Mouse (Mus musculus) heart, adult 2 months (tissue): ENCODE measurements at regions not wholly inside any gene's neighbourhood (a gene's known extent, or its start where the extent isn't known, plus 50 kb on each side); places are given as distances from the start of the nearest gene placed in this dataset.

ENCODE experiments used
- DNase-seq, 2 experiments: peaks; one replicate each; pipeline ENCODE4 v3.0.0; 2021
- H3K27ac ChIP-seq: fragments of 200-600 bp; 2 replicates; pipeline ENCODE4 v1.8.1; 2022
- H3K27me3 ChIP-seq: fragments of 200-500 bp; 2 replicates; pipeline ENCODE4 v1.6.1; 2012; ENCODE audit warnings: mild to moderate bottlenecking, low read length, inconsistent platforms, mixed read lengths; ENCODE audit not compliant: control insufficient read depth, insufficient read depth
- H3K36me3 ChIP-seq: fragments of 200-500 bp; 2 replicates; pipeline ENCODE4 v1.6.1; 2012; ENCODE audit warnings: low read length, inconsistent platforms; ENCODE audit not compliant: control insufficient read depth, insufficient read depth
- H3K4me1 ChIP-seq: fragments of 200-500 bp; 2 replicates; pipeline ENCODE4 v1.6.1; 2011; ENCODE audit warnings: low read length; ENCODE audit not compliant: control insufficient read depth, insufficient read depth
- H3K4me3 ChIP-seq: fragments of 200-600 bp; 2 replicates; pipeline ENCODE4 v1.8.1; 2022
- H3K79me2 ChIP-seq: fragments of 200-500 bp; replicated peaks from 2 replicates; pipeline ENCODE4 v1.6.1; 2012; ENCODE audit warnings: mild to moderate bottlenecking, inconsistent platforms, low read length, moderate library complexity, mixed read lengths; ENCODE audit not compliant: control insufficient read depth, insufficient read depth
- H3K9ac ChIP-seq: fragments of 200-500 bp; 2 replicates; pipeline ENCODE4 v1.6.1; 2012; ENCODE audit warnings: low read depth, mild to moderate bottlenecking, control low read depth, inconsistent platforms, low read length, mixed read lengths
- CTCF ChIP-seq: fragments of 200-600 bp; IDR thresholded peaks from 2 replicates; pipeline ENCODE4 v1.8.1; 2022; ENCODE audit warnings: antibody characterized with exemption, mild to moderate bottlenecking, moderate library complexity
- EP300 ChIP-seq: fragments of 200-500 bp; IDR thresholded peaks from 2 replicates; pipeline ENCODE4 v1.6.1; 2011; ENCODE audit warnings: low read depth, low read length, control low read depth; ENCODE audit not compliant: insufficient read depth
- POLR2A ChIP-seq: fragments of 200-500 bp; IDR thresholded peaks from 2 replicates; pipeline ENCODE4 v1.6.1; 2011; ENCODE audit warnings: mild to moderate bottlenecking, low read depth, low read length, control low read depth; ENCODE audit not compliant: insufficient read depth
- WGBS: fragments of 180-500 bp; shearing (Covaris S2); methylation state at CpG from one replicate; pipeline ENCODE4 v1.1.7; 2018; 5-methylcytosine and 5-hydroxymethylcytosine counted together
- intact Hi-C: fragments of 180-260 bp; cut with DNase I; formaldehyde crosslinking; loops from one replicate; pipeline ENCODE4 v1.15.1; 2025

- Histone ChIP-seq H3K27me3 (no peaks in the 10 kb centered on the region), H3K9ac (no peak overlapping the region), H3K4me1 (no peaks in the 10 kb centered on the region), H3K79me2 (no peaks in the 10 kb centered on the region), H3K36me3 (no peaks in the 10 kb centered on the region), H3K27ac (no peak overlapping the region), H3K4me3 (no peak overlapping the region)
- 61% methylated on average over 5 of the region's 5 CpGs for WGBS
- intact Hi-C loops: no loop called here
- TF ChIP-seq POLR2A: no peak
- TF ChIP-seq EP300: no peak
- no peak for TF ChIP-seq CTCF
- no peak for DNase-seq
These were observed 53.4 kb upstream of the Wdr72 start for GRCm38 (mm10) chr9:74056709-74057108.

- no peak for TF ChIP-seq EP300
- TF ChIP-seq POLR2A: no peak
- no peak for TF ChIP-seq CTCF
These were observed 52.6 kb upstream of the Wdr72 start for GRCm38 (mm10) chr9:74057476-74058076.

GRCm38 (mm10) chr9:74058269-74058871 is 51.8 kb upstream of the Wdr72 start:
- H3K4me3 ChIP-seq: no peak overlapping the region
- TF ChIP-seq EP300 (no peak), CTCF (no peak), POLR2A (no peak)
- no peaks in the 10 kb centered on the region for H3K79me2 ChIP-seq
- DNase-seq: no peak
- no peaks in the 10 kb centered on the region for H3K27me3 ChIP-seq
- H3K4me1 ChIP-seq: no peaks in the 10 kb centered on the region
- intact Hi-C loops: no loop called here
- no peaks in the 10 kb centered on the region for H3K36me3 ChIP-seq
- H3K27ac ChIP-seq: no peak overlapping the region
- H3K9ac ChIP-seq: no peak overlapping the region
- WGBS: 16% methylated on average over 5 of the region's 5 CpGs

More at GRCm38 (mm10) chr9:74057476-74058076, 52.6 kb upstream of the Wdr72 start:
- H3K4me3 ChIP-seq: no peak overlapping the region
- intact Hi-C loops: no loop called here
- no peak for DNase-seq
- no peaks in the 10 kb centered on the region for H3K27me3 ChIP-seq
- WGBS: 38% methylated on average over 3 of the region's 3 CpGs
- no peaks in the 10 kb centered on the region for H3K79me2 ChIP-seq
- no peaks in the 10 kb centered on the region for H3K36me3 ChIP-seq
- no peak overlapping the region for H3K9ac ChIP-seq
- H3K27ac ChIP-seq: no peak overlapping the region
- no peaks in the 10 kb centered on the region for H3K4me1 ChIP-seq
